8 mouse cellular contexts compared by ENCODE assay signal in genomic region chr17:37190711-37191110, GRCm38 (mm10). TPM values are rescaled to one million over a fixed set of nuclear protein-coding genes. Genes with fewer than 3 reads are reported as not detected.
DNase-seq lines count a peak whose midpoint lies in the region; ATAC-seq and TF ChIP-seq lines count a peak whose summit lies in the region.
"Had no signal": no experiment of that assay in that cellular context is flagged by ENCODE, and none has a peak within 500 bp of the region (broad histone marks: within the 10 kb centered on the region; RNA-seq: fewer than 3 reads in every experiment).

No protein-coding gene starts in this region.

- intact Hi-C loops in left cerebral cortex, postnatal 14 days (cut with DNase I), result no loop called here
- intact Hi-C loops in gastrocnemius, adult 2 months (cut with DNase I), result no loop called here

- no peak for TF ChIP-seq CTCF in gastrocnemius, adult 2 months (IDR thresholded peaks at IDR 0.05)

- H3K4me1 ChIP-seq in heart, embryonic 11.5 days (ENCODE audit: control insufficient read depth, insufficient read depth, low read length), result no peaks in the 10 kb centered on the region

- peak; percentile 67 to 73 for DNase-seq in left cerebral cortex, postnatal 14 days (ENCODE audit: low spot score in 2 of 2)
- DNase-seq in left cerebral cortex, adult 11 months (ENCODE audit: low spot score), result no peak
- DNase-seq in R1 (ENCODE audit: low read depth, low spot score), result peak; percentile 78
- peak; percentile 75 to 80 for DNase-seq in cerebellum, postnatal 10 days
- DNase-seq in mesoderm, embryonic 11.5 days (ENCODE audit: low read depth, low spot score), result peak; percentile 48
- no peak for DNase-seq in gastrocnemius, adult 2 months

- no peak overlapping the region for H3K4me2 ChIP-seq in heart, embryonic 11.5 days

- no peak overlapping the region for H3K4me3 ChIP-seq in gastrocnemius, adult 2 months
- no peak overlapping the region for H3K4me3 ChIP-seq in heart, embryonic 11.5 days (ENCODE audit: low read depth, low read length)

- ATAC-seq in heart, embryonic 11.5 days (replicated peaks; ENCODE audit: insufficient number of reproducible peaks, low FRiP score, low TSS enrichment), result no peak

- no peak overlapping the region for H3K9ac ChIP-seq in heart, embryonic 11.5 days (ENCODE audit: low read depth, low read length)

- H3K27ac ChIP-seq in gastrocnemius, adult 2 months, result no peak overlapping the region
- no peak overlapping the region for H3K27ac ChIP-seq in heart, embryonic 11.5 days (ENCODE audit: low read depth, low read length)

- H3K9me3 ChIP-seq in heart, embryonic 11.5 days (replicated peaks; ENCODE audit: control insufficient read depth, low read length), result no peaks in the 10 kb centered on the region

- peaks cover 8% of the 10 kb centered on the region for H3K27me3 ChIP-seq in heart, embryonic 11.5 days (ENCODE audit: control insufficient read depth, insufficient read depth, low read length)

- H3K36me3 ChIP-seq in heart, embryonic 11.5 days (ENCODE audit: control insufficient read depth, insufficient read depth, low read length), result no peaks in the 10 kb centered on the region

- WGBS in heart, embryonic 11.5 days (ENCODE audit: insufficient replicate concordance), result 26% methylated on average over 2 of the region's 2 CpGs

RNA-seq across cellular contexts. Expression of gene Ubd, which starts 3.0 kb away (rescaled TPM):
- not detected for total RNA-seq in left cerebral cortex, postnatal 14 days (2021)
- not detected for total RNA-seq in gastrocnemius, adult 2 months (2021)
- polyA plus RNA-seq in heart, embryonic 11.5 days (2014; fragmentation: Nextera tagmentation; extraction: Ambion mirVana), result not detected in 2 replicates

RNA-seq across cellular contexts. Expression of gene Olfr94, which starts 10.1 kb away (rescaled TPM):
- total RNA-seq in left cerebral cortex, postnatal 14 days (2021), result not detected
- not detected for total RNA-seq in gastrocnemius, adult 2 months (2021)
- not detected in 2 replicates for polyA plus RNA-seq in heart, embryonic 11.5 days (2014; fragmentation: Nextera tagmentation; extraction: Ambion mirVana)
- polyA plus RNA-seq: large intestine, adult 2 months had no signal

RNA-seq across cellular contexts. Expression of gene Olfr95, which starts 22.2 kb away (rescaled TPM):
- not detected for total RNA-seq in left cerebral cortex, postnatal 14 days (2021)
- not detected for total RNA-seq in gastrocnemius, adult 2 months (2021)
- not detected in 2 replicates for polyA plus RNA-seq in heart, embryonic 11.5 days (2014; fragmentation: Nextera tagmentation; extraction: Ambion mirVana)
- polyA plus RNA-seq: large intestine, adult 2 months had no signal

RNA-seq across cellular contexts. Expression of gene Olfr96, which starts 29.2 kb away (rescaled TPM):
- not detected for total RNA-seq in left cerebral cortex, postnatal 14 days (2021)
- not detected for total RNA-seq in gastrocnemius, adult 2 months (2021)
- polyA plus RNA-seq in heart, embryonic 11.5 days (2014; fragmentation: Nextera tagmentation; extraction: Ambion mirVana), result not detected in 2 replicates
- polyA plus RNA-seq: large intestine, adult 2 months had no signal

RNA-seq across cellular contexts. Expression of gene Olfr93, which starts 29.4 kb away (rescaled TPM):
- total RNA-seq in left cerebral cortex, postnatal 14 days (2021), result not detected
- total RNA-seq in gastrocnemius, adult 2 months (2021), result not detected
- not detected in 2 replicates for polyA plus RNA-seq in heart, embryonic 11.5 days (2014; fragmentation: Nextera tagmentation; extraction: Ambion mirVana)
- polyA plus RNA-seq: large intestine, adult 2 months had no signal

Comparison
In these comparisons a context has a peak if more than half of its experiments do, and no peak if none do; other contexts are left out.
1. DNase-seq: peak in left cerebral cortex, postnatal 14 days (2 of 2), R1 (single experiment), cerebellum, postnatal 10 days (2 of 2) and mesoderm, embryonic 11.5 days (single experiment); none in left cerebral cortex, adult 11 months (single experiment) and gastrocnemius, adult 2 months (single experiment).